Mouse (Mus musculus) CH12.LX (cell line): Measurements from ENCODE around the gene Sell. TPM values are rescaled to one million over a fixed set of nuclear protein-coding genes. Genes with fewer than 3 reads are reported as not detected.

Source experiments
- DNase-seq: peaks from one replicate; pipeline ENCODE4 v3.0.0-alpha.2; 2013; ENCODE audit errors: extremely low read depth
- H3K27ac ChIP-seq: 2 replicates; pipeline ENCODE4 v1.5.1; 2012; ENCODE audit warnings: low read depth, mild to moderate bottlenecking, control low read depth, moderate library complexity; ENCODE audit not compliant: insufficient read depth
- H3K27me3 ChIP-seq: replicated peaks from 2 replicates; pipeline ENCODE3; 2012; ENCODE audit warnings: inconsistent platforms
- H3K36me3 ChIP-seq, 2 experiments: replicated peaks in 1 of 2; 2 replicates each; pipeline versions ENCODE3 to v1.6.1; 2012; ENCODE audit warnings: inconsistent platforms in 1 of 2, low read length in 1 of 2, mild to moderate bottlenecking in 1 of 2, mixed read lengths in 1 of 2, moderate library complexity in 1 of 2; ENCODE audit not compliant: control insufficient read depth in 1 of 2, insufficient read depth in 1 of 2
- H3K4me1 ChIP-seq, 2 experiments: 2 replicates each; pipeline ENCODE4 v1.6.1; 2012; ENCODE audit warnings: inconsistent platforms in 1 of 2, moderate library complexity in 1 of 2; ENCODE audit not compliant: insufficient read depth in 2 of 2, control insufficient read depth in 1 of 2
- H3K4me2 ChIP-seq: 2 replicates; pipeline ENCODE4 v1.6.1; 2012; ENCODE audit warnings: low read depth, mild to moderate bottlenecking, control low read depth; ENCODE audit not compliant: poor library complexity, insufficient read depth, severe bottlenecking
- H3K4me3 ChIP-seq, 3 experiments: fragments of 150-350 bp in 1 of 3; sonication (generic) in 1 of 3; replicated peaks in 1 of 3; 2 replicates each; pipeline versions ENCODE3 to v1.5.1; 2011 to 2012; ENCODE audit warnings: low read depth in 2 of 3, low read length in 2 of 3, mild to moderate bottlenecking in 2 of 3, moderate library complexity in 2 of 3, control low read depth in 1 of 3, improper control_type of control experiment in 1 of 3, inconsistent platforms in 1 of 3, mixed read lengths in 1 of 3; ENCODE audit not compliant: poor library complexity in 1 of 3
- H3K79me2 ChIP-seq: replicated peaks from 2 replicates; pipeline ENCODE4 v1.6.1; 2012; ENCODE audit warnings: mild to moderate bottlenecking, moderate library complexity; ENCODE audit not compliant: control insufficient read depth, poor library complexity, insufficient read depth, severe bottlenecking; ENCODE audit errors: extremely low read depth
- H3K9ac ChIP-seq: 2 replicates; pipeline ENCODE4 v1.6.1; 2012; ENCODE audit warnings: low read depth, mild to moderate bottlenecking, control low read depth, moderate library complexity; ENCODE audit not compliant: insufficient read depth
- H3K9me3 ChIP-seq: replicated peaks from 2 replicates; pipeline ENCODE3; 2012; ENCODE audit warnings: low read length, inconsistent platforms, mixed read lengths
- CHD1 ChIP-seq: IDR thresholded peaks from 2 replicates; pipeline ENCODE4 v1.6.1; 2012; ENCODE audit warnings: low read depth, low read length, improper control_type of control experiment, inconsistent platforms
- E2F4 ChIP-seq: IDR thresholded peaks from 2 replicates; pipeline ENCODE4 v1.6.1; 2011; ENCODE audit warnings: low read depth, low read length, improper control_type of control experiment; ENCODE audit not compliant: insufficient replicate concordance
- ELF1 ChIP-seq: IDR thresholded peaks from 2 replicates; pipeline ENCODE4 v1.6.1; 2014; ENCODE audit warnings: low read depth, mild to moderate bottlenecking, inconsistent platforms, low read length, improper control_type of control experiment
- EP300 ChIP-seq: IDR thresholded peaks from 2 replicates; pipeline ENCODE4 v1.6.1; 2011; ENCODE audit warnings: low read length, improper control_type of control experiment
- ETS1 ChIP-seq: conservative IDR thresholded peaks from 2 replicates; pipeline ENCODE4 v1.6.1; 2012; ENCODE audit warnings: low read depth, mild to moderate bottlenecking, inconsistent platforms, low read length, improper control_type of control experiment, moderate library complexity
- HCFC1 ChIP-seq: IDR thresholded peaks from 2 replicates; pipeline ENCODE4 v1.6.1; 2012; ENCODE audit warnings: low read depth, mild to moderate bottlenecking, inconsistent platforms, low read length, improper control_type of control experiment
- IRF4 ChIP-seq: IDR thresholded peaks from 2 replicates; pipeline ENCODE4 v1.6.1; 2014; ENCODE audit warnings: low read depth, mild to moderate bottlenecking, inconsistent platforms, low read length, improper control_type of control experiment
- KAT2A ChIP-seq: IDR thresholded peaks from 2 replicates; pipeline ENCODE4 v1.6.1; 2012; ENCODE audit warnings: low read length, improper control_type of control experiment, inconsistent platforms; ENCODE audit not compliant: insufficient replicate concordance
- MAFK ChIP-seq: IDR thresholded peaks from 2 replicates; pipeline ENCODE4 v1.6.1; 2011; ENCODE audit warnings: low read length, improper control_type of control experiment; ENCODE audit not compliant: insufficient replicate concordance
- MEF2A ChIP-seq: IDR thresholded peaks from 2 replicates; pipeline ENCODE4 v1.6.1; 2014; ENCODE audit warnings: low read depth, mild to moderate bottlenecking, inconsistent platforms, low read length, improper control_type of control experiment, borderline replicate concordance
- MXI1 ChIP-seq: IDR thresholded peaks from 2 replicates; pipeline ENCODE4 v1.6.1; 2011; ENCODE audit warnings: mild to moderate bottlenecking, low read depth, low read length, improper control_type of control experiment
- NRF1 ChIP-seq: IDR thresholded peaks from 2 replicates; pipeline ENCODE4 v1.6.1; 2014; ENCODE audit warnings: low read depth, mild to moderate bottlenecking, inconsistent platforms, low read length, improper control_type of control experiment, moderate library complexity
- PAX5 ChIP-seq: IDR thresholded peaks from 2 replicates; pipeline ENCODE4 v1.6.1; 2012; ENCODE audit warnings: low read length, inconsistent platforms, mixed read lengths
- POLR2A ChIP-seq: IDR thresholded peaks from 2 replicates; pipeline ENCODE4 v1.6.1; 2011; ENCODE audit warnings: low read depth, mild to moderate bottlenecking, improper control_type of control experiment, low read length
- RAD21 ChIP-seq: IDR thresholded peaks from 2 replicates; pipeline ENCODE4 v1.6.1; 2011; ENCODE audit warnings: low read depth, mild to moderate bottlenecking, low read length, improper control_type of control experiment, moderate library complexity
- SIN3A ChIP-seq: IDR thresholded peaks from 2 replicates; pipeline ENCODE4 v1.6.1; 2012; ENCODE audit warnings: low read length, improper control_type of control experiment, inconsistent platforms
- TBP ChIP-seq: conservative IDR thresholded peaks from 2 replicates; pipeline ENCODE4 v1.6.1; 2011; ENCODE audit warnings: low read depth, low read length, improper control_type of control experiment
- UBTF ChIP-seq: IDR thresholded peaks from 2 replicates; pipeline ENCODE4 v1.6.1; 2012; ENCODE audit warnings: low read depth, mild to moderate bottlenecking, inconsistent platforms, low read length, improper control_type of control experiment, moderate library complexity
- USF2 ChIP-seq: conservative IDR thresholded peaks from 2 replicates; pipeline ENCODE4 v1.6.1; 2011; ENCODE audit warnings: low read depth, low read length, improper control_type of control experiment
- ZC3H11A ChIP-seq: IDR thresholded peaks from 2 replicates; pipeline ENCODE4 v1.6.1; 2012; ENCODE audit warnings: low read depth, mild to moderate bottlenecking, inconsistent platforms, low read length, improper control_type of control experiment
- ZMIZ1 ChIP-seq: IDR thresholded peaks from 2 replicates; pipeline ENCODE4 v1.6.1; 2012; ENCODE audit warnings: low read depth, mild to moderate bottlenecking, inconsistent platforms, low read length, improper control_type of control experiment
- ZNF384 ChIP-seq: IDR thresholded peaks from 2 replicates; pipeline ENCODE4 v1.6.1; 2012; ENCODE audit warnings: low read depth, low read length, improper control_type of control experiment, inconsistent platforms
- dilution Hi-C: fragments of 300-500 bp; cut with MboI; formaldehyde crosslinking; loops from 2 replicates; pipeline ENCODE4 v1.14.3; 2020; ENCODE audit warnings: low sequenced_read_pairs; ENCODE audit not compliant: extremely low pct_unique_long_range_greater_than_20kb, extremely low pct_ligation_motif_present
- in situ Hi-C: fragments of 300-500 bp; cut with MboI; formaldehyde crosslinking; loops from 3 replicates; pipeline ENCODE4 v1.14.3; 2019; ENCODE audit warnings: low sequenced_read_pairs, low pct_ligation_motif_present, low pct_unique_long_range_greater_than_20kb, mixed read lengths
- polyA plus RNA-seq: library from polyadenylated mRNA; unstranded; fragments of >175 nt; gene quantifications from 2 replicates; pipeline ENCODE4 v1.2.1, GENCODE M21; 2012; ENCODE audit warnings: low read depth; ENCODE audit not compliant: insufficient read length
- total RNA-seq, 2 experiments: library from RNA; depleted of rRNA; stranded (reverse); fragments of 300-350 nt in 1 of 2; fragments of >200 nt in 1 of 2; gene quantifications; 2 replicates each; pipeline ENCODE4 v1.2.3; 2012 to 2014

Sell gene
- total and polyA plus RNA-seq, 3 experiments: not detected

DNA sequence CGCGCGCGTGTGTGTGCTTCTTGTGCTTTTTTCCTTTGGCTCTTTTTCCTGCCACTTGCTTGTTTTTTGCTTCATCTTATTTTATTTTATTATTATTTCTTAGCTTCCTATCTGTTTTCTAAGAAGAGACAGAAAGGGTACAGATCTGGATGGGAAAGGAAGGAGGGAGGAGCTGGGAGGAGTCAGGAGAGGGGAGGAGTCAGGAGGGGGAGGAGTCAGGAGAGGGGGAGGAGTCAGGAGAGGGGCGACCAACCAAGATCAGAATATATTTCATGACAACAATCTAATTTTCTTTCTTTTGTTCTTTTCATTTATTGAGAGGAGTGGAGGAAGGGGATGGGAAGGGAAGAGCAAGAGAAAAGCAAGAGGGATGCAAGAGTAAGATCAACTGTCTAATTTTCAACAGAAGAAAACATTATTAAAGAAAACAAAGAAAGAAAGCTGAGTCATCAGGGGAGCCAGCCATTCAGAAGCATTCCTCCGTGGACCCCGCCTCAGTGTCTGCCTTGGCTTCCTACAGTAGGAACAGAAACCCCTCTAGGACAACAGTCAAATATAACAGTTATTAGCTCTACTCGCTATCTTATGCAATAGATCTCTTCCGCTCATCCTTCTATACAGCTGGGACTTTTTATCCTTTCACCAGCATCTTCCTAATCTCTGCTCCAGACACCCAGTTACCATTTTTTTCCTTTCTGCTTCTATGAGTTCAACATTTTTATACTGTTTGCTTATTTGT, 49.0 kb downstream of the Sell start:
- Histone ChIP-seq H3K4me2 (no peak overlapping the region), H3K4me1 (peaks cover 0 to 7% of the 10 kb centered on the region in 2 experiments; a peak in 2 of 4 replicates), H3K27ac (no peak overlapping the region), H3K9me3 (no peaks in the 10 kb centered on the region), H3K4me3 (no peak overlapping the region), H3K27me3 (no peaks in the 10 kb centered on the region), H3K36me3 (no peaks in the 10 kb centered on the region), H3K79me2 (no peaks in the 10 kb centered on the region), H3K9ac (no peak overlapping the region)
- TF ChIP-seq SIN3A (no peak), MAFK (no peak), TBP (no peak), NRF1 (no peak), HCFC1 (no peak), IRF4 (no peak), MEF2A (no peak), ELF1 (no peak), USF2 (no peak), ZMIZ1 (no peak), CHD1 (no peak), EP300 (no peak), E2F4 (no peak), KAT2A (no peak), UBTF (no peak), ETS1 (no peak), MXI1 (no peak)
- in situ Hi-C loops: no loop called here
- no peak for DNase-seq
- dilution Hi-C loops: no loop called here

DNA sequence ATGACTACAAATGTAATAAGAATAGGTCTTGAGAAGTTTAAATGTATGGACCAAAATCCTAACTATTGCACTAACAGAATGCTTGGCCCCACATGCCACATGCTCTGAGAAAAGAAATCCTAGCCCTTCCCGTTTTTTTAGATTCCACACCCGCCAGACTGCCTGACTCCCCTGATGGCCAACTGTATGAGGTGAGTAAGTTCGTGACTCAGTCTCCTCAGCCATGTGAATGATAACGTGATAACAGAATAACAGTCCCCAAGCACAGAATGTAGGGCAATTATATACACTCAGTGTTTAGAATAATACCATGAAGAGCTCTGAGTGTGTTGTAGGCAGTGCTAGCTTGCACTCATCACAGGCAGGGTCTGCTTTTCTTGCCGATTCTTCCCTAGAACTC, 52.5 kb downstream of the Sell start:
- Histone ChIP-seq H3K27ac (no peak overlapping the region), H3K79me2 (no peaks in the 10 kb centered on the region), H3K4me1 (peaks cover 0 to 7% of the 10 kb centered on the region in 2 experiments; a peak in 2 of 4 replicates), H3K9ac (no peak overlapping the region), H3K36me3 (no peaks in the 10 kb centered on the region), H3K4me3 (no peak overlapping the region), H3K9me3 (no peaks in the 10 kb centered on the region), H3K27me3 (no peaks in the 10 kb centered on the region), H3K4me2 (no peak overlapping the region)
- no peak for TF ChIP-seq IRF4
- no peak for TF ChIP-seq SIN3A
- no peak for TF ChIP-seq PAX5
- TF ChIP-seq RAD21: no peak
- TF ChIP-seq KAT2A: no peak
- TF ChIP-seq MXI1: no peak
- TF ChIP-seq POLR2A: no peak
- TF ChIP-seq ZNF384: no peak
- no peak for TF ChIP-seq ZC3H11A
- TF ChIP-seq NRF1: no peak
- no peak for TF ChIP-seq ZMIZ1
- in situ Hi-C loops: no loop called here
- DNase-seq: no peak
- dilution Hi-C loops: no loop called here
